14 mouse cellular contexts compared by ENCODE assay signal in the genomic region with DNA sequence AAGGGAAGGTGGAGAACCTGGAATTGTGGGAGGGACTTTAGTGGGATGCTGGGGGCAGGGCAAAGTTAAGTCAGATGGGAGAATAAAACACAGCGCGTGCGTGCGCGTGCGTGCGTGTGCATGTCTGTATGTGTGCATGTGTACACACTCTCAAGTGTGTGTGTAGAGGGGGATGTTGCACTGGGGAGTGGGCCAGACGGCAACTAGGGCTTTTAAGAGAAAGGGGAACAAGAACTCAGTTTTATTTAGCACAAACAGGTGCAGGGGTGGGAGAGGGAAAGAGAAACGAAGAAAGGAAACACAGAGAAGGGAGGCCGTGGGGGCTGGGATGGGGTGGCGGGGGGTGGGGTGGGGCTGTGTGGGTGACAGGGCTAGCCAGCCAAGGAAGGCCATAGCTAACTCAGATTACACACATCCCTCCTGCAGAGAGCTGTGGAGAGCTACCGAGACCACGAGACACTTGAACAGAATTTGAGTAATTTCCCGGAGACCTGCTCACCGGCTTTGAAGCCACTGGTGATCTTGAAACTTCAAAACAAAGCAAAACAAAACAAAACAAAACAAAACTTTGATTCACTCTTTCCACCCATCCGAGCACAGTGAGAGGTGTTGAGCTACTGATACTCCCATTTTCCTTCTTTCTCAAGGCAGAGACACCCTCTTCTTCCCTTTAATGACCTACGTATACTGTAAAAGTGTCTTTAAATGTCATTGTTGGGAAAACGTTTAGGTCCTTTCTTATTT. TPM values are rescaled to one million over a fixed set of nuclear protein-coding genes. Genes with fewer than 3 reads are reported as not detected.
DNase-seq lines count a peak whose midpoint lies in the region; TF ChIP-seq lines count a peak whose summit lies in the region.
"Had no signal": no experiment of that assay in that cellular context is flagged by ENCODE, and none has a peak within 500 bp of the region (broad histone marks: within the 10 kb centered on the region; RNA-seq: fewer than 3 reads in every experiment).

No protein-coding gene starts in this region.

- TF ChIP-seq POLR2A in lung, adult 2 months (IDR thresholded peaks at IDR 0.05; ENCODE audit: borderline replicate concordance, extremely low read depth, low read depth, low read length), result no peak

- intact Hi-C loops in gastrocnemius, postnatal 36 days (cut with DNase I), result no loop called here

- peak; percentile 5 for DNase-seq in lung, postnatal 25 days (ENCODE audit: low spot score)
- DNase-seq in lung, adult 2 months, result no peak
- DNase-seq in induced T-regulatory cell, adult 2 months (ENCODE audit: low read depth), result peak; percentile 61
- peak; percentile 75 to 79 for DNase-seq in spleen, postnatal 36 days (ENCODE audit: low spot score in 2 of 2)
- no peak for DNase-seq in frontal cortex, adult 2 months (ENCODE audit: extremely low spot score in 1 of 2, low spot score in 1 of 2)
- DNase-seq in right cerebral cortex, postnatal 25 days, result no peak
- no peak for DNase-seq in gastrocnemius, postnatal 36 days
- DNase-seq: cerebellum, adult 9-11 months; heart, adult 2 months had no signal

- H3K4me1 ChIP-seq in lung, adult 2 months (ENCODE audit: control insufficient read depth, insufficient read depth, low read length), result no peaks in the 10 kb centered on the region
- H3K4me1 ChIP-seq: lung, embryonic 15.5 days had no signal

- WGBS in lung, adult 2 months, result 62% methylated on average over 18 of the region's 18 CpGs

- H3K4me3 ChIP-seq in lung, adult 2 months (replicated peaks; ENCODE audit: extremely low read depth, low read depth, low read length), result no peak overlapping the region
- H3K4me3 ChIP-seq: embryonic facial prominence, embryonic 10.5 days; heart, adult 2 months; layer of hippocampus, adult 2 months; limb, embryonic 15.5 days; lung, embryonic 15.5 days; midbrain, embryonic 12.5 days had no signal

- TF ChIP-seq CTCF in lung, adult 2 months (IDR thresholded peaks at IDR 0.05; ENCODE audit: insufficient read depth, low read length), result no peak

RNA-seq across cellular contexts. Expression of gene Card11, which starts 55.8 kb away (rescaled TPM):
- 12.3 and 15.3 TPM in 2 replicates for polyA plus RNA-seq in lung, adult 2 months (2012; rRNA removed)
- polyA plus RNA-seq in frontal cortex, adult 2 months (2012; rRNA removed), result 0.20 and 0.27 TPM in 2 replicates
- total RNA-seq in gastrocnemius, postnatal 36 days (2021), result 1 to 10 TPM in 1 of 2 experiments, under 1 TPM in 1; 0.51 to 1.1 TPM

Comparison
In these comparisons a context has a peak if more than half of its experiments do, and no peak if none do; other contexts are left out.
1. DNase-seq: peak in lung, postnatal 25 days (single experiment), induced T-regulatory cell, adult 2 months (single experiment) and spleen, postnatal 36 days (2 of 2); none in lung, adult 2 months (single experiment), frontal cortex, adult 2 months (0 of 2), right cerebral cortex, postnatal 25 days (single experiment) and gastrocnemius, postnatal 36 days (0 of 2).
2. RNA of gene Card11, which starts 55.8 kb away (polyA plus RNA-seq): 12.3 to 15.3 TPM in lung, adult 2 months; 0.20 to 0.27 TPM in frontal cortex, adult 2 months; every median in the first group is over 10 times any median in the second.